Mouse (Mus musculus) embryo, embryonic 11.5 days (tissue): ENCODE measurements around the gene Psmd1.
"Not testable (repeated sequence)": the region's sequence is repeated elsewhere in the genome, so short reads cannot be mapped to it uniquely, and the experiment has no call there.

Experiments used
- DNase-seq: peaks from one replicate; pipeline ENCODE4 v3.0.0-alpha.2; 2012; ENCODE audit warnings: low read depth, low spot score

Psmd1 gene

DNA sequence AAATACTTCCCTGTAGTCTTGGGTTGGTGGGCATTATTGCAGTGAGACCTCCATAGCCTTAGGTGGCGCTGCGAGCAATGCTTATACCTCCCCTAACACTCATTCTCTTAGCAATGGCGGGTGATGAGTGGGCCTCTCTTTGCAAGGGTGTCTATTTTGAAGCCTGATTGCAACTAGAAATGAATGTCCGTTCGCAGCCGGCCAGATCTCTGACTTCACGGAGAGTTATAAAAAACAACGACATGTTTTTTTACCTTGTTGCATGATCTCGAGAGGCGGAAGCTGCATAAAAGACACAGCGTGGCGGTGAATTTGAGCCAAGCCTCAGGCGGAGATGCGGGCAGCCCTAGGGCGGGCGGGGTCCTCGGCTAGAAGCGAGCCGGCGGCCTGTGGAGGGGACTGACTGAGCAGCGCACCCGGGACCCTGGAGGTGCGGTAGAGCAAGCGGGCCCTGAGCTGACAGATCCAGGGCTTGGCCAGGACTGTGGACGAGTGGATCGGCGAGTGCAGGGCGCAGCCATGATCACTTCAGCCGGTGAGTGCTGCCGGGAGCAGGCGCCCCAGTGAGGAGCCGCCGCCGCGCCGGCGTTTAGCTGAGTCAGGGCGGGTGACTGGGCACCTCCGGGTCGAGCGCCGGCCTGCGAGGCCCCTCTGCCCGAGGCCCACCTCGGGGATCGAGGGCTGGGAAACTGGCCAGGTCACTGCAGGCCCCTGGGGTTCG is at the start of gene Psmd1:
Gene Psmd1, plus strand, starts transcription at position 117 of the 721 bp plus-strand sequence.
- DNase-seq = peak; percentile 86

- DNase-seq = not testable (repeated sequence)
These were observed 48.4 kb upstream of the Psmd1 start for GRCm38 (mm10) chr1:86015758-86016157.

- no peak for DNase-seq
These were observed 47.7 kb upstream of the Psmd1 start, which contains the start of gene Spata3 for GRCm38 (mm10) chr1:86016516-86016915. Spata3 (plus strand) TSS chr1:86016816.

GRCm38 (mm10) chr1:86018235-86019055 is 45.7 kb upstream of the Psmd1 start:
- peak; percentile 51 for DNase-seq

DNA sequence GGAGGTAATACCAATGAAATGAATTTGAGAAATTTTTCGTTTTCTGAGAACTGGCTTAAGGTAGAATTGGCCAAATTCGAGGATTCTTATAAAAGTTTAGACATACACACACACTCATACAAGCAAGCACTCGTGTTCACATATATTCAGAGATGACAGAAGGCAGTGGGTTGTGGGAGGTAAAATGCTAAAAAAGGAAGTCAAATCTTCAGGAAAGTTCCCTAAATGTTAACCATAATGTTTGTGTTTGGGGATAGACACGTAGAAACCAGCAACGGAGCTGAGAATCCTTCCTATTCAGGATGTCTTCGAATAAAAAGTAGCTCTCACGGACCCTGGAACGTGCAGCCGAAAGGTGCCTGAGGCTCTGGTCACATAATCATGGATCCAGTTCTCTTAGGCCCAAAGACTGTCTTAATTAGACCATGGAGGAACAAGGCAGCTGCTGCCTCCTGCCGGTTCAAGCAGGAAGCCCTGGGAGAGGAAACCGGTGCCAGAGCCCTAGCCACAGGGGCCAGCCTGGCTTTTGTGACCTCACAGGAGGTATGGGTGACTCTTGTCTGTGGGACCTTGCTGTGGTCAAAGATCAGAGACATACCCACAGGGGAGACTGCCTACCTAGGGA is 42.7 kb upstream of the Psmd1 start:
- DNase-seq = no peak

DNA sequence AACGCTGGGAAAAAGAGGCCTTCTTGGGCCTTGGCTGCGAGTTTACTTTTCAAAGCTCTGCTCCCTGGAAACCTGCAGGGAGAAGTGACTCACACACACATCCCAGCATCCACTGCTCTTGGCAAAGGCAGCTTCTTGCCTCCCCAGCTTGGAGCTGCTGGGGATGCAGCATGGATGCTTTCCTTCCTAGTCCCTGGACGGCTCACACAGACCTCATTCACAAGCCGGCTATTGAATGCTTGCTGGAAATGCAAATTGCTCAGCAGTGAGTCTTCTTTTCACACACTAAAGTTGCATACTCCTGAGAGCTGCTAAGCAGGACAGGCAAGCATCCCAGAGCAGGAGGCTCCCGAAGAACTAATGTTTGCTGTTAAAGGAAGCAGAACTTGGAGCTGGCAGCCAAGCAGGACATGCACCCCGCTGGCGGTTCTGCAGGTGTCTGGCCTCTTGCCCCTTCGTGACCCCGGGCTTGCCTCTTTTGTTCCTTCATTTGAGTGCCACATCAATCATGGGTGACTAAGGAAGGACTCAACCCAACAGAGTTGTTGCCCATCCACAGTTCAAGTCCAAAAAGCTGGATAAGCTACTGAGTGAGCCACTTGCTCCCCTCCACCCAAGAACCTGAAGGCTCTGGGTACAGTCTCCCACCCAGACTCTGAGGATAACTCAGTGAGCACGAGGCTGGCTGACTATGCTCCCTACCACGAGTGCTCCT is 31.8 kb upstream of the Psmd1 start:
- no peak for DNase-seq

DNA sequence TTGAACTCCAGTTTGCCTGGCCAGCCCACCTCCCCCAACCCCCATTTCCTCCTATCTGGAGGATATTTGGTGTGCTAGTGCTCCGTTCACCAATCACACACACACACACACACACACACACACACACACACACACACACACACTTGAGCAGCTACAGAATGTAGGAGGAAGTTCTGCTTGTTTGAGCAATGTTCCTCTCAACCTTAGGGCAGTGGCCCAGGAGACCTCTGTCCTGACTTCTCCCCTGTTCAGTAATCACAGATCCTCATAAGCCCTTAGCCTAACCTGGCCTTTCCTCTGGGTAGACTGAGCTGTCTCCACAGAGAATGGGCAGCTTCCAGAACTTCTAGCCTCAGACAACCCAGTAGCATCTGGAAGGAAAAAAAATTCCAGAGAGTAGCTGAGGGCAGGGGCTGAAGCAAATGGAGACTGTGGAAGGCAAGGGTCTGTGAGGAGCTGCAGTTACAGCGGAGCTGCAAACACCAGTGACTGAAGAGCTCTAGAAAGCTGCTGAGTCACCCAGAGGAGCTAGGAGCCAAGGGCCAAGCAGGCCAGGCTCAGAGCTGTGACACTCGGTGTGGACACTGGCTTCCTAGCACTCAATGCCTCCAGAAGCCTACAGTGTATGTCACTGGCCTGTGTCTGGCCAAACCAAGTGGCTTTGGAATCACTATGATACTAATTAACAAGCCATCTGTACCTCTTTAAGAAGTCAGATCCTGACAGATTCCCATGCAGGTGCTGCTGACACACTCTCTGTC is 25.8 kb upstream of the Psmd1 start:
- DNase-seq = no peak

DNA sequence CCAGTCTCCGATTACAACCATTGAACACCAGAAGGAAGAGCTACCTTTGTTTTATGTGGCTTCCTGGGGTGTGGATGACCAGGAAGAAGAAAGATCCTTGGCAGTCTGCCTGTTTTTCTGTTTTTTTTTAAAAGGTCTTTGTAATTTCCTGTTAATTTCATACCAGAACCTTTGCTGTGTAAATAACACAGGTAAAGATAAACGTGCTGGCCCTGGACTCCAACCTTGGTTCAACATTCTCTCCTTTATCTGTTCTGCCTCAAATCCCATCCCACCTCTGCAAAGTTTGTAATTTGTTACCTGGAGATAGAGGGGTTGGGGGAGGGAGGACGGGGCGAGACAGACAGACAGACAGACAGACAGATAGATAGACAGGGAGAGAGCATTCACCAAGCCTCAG is 24.1 kb upstream of the Psmd1 start:
- DNase-seq = no peak

- DNase-seq = no peak
These were observed 23.4 kb upstream of the Psmd1 start for GRCm38 (mm10) chr1:86040817-86041216.

GRCm38 (mm10) chr1:86045056-86045455 is 19.1 kb upstream of the Psmd1 start:
- DNase-seq = no peak

DNA sequence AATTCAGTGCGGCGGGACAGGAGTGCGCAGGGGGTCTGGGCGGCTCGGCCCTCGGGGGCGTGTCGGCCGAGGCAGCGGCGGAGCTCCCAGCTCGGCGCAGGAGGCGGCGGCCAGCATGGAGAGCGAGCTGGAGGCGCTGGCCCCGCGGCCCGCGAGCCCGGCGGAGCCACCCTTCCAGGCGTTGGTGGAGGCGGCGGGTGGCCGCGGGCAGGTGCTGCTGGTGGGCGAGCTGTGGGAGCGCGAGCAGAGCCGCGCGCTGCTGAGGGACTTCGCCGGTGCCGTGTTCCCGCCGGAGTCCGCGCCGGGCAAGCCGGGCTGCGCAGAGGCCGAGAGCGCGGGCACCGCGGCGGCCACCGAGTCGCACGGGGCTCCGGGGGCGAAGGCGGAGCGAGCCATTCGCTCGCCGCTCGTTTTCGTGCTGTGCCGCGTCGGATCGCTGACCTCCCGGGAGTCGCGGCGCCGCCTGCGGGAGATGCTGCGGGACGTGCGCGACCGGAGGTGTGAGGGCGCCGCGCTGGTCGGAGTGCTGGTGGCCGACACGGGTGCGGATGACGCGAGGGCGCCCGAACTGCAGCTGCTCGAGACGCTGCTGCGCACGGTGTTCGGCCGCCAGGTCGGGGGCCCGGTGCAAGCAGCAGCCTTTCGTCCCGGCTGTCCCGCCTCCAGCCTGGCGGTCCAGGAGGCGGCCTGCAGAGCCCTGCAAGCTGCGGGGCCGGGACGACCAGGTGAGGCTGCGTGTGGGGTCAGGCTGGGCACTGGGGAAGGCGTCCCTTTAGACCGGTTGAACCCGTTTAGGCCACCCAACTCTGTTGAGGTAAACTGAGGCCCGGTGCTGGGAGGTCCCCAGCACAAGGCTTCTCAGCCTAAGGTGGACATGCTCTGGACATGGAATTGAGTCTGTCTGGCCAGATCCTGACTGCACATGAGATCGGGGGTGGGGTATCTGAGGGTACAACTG is 18.1 kb upstream of the Psmd1 start, which contains the start of gene 2810459M11Rik:
Gene 2810459M11Rik, plus strand, starts transcription at position 16 of the 958 bp plus-strand sequence.
- DNase-seq = no peak

DNA sequence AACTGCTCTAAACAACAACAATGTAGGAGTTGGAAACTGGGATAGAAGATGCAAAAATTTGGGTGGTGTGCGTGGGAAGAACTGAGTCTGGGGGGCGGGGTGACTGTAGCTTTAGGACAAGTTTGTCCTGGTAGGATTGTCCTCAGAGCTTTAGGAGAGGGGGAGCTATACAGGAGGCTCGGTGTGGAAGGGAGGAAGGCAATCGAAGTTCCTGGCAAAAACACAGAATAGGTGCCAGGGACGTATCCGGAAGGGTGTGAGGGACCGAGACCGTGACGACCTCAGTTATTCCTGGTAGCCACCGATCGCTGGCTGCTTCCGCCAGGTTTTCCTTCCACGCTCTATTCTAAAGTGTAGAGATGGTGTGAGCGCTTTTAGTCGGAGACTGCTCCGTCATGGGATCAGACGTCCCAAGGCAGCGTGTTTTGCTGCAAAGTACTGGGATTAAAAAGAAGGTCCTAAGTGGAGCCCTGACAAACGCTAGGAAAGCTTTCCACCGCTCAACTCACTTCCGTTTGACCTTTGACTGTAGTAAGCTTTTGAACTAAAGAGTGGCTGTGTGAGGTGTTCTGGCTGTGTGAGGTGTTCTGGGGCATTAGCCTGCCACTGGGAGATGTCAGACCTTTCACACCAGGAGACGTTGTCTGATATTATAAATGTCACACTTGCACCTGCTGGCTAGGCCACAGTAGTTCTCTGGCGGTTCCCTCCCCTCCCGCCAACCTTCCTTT is 17.2 kb upstream of the Psmd1 start:
- no peak for DNase-seq

GRCm38 (mm10) chr1:86048231-86048630 is 16.0 kb upstream of the Psmd1 start:
- no peak for DNase-seq

- no peak for DNase-seq
These were observed 15.4 kb upstream of the Psmd1 start for GRCm38 (mm10) chr1:86048744-86049143.

DNA sequence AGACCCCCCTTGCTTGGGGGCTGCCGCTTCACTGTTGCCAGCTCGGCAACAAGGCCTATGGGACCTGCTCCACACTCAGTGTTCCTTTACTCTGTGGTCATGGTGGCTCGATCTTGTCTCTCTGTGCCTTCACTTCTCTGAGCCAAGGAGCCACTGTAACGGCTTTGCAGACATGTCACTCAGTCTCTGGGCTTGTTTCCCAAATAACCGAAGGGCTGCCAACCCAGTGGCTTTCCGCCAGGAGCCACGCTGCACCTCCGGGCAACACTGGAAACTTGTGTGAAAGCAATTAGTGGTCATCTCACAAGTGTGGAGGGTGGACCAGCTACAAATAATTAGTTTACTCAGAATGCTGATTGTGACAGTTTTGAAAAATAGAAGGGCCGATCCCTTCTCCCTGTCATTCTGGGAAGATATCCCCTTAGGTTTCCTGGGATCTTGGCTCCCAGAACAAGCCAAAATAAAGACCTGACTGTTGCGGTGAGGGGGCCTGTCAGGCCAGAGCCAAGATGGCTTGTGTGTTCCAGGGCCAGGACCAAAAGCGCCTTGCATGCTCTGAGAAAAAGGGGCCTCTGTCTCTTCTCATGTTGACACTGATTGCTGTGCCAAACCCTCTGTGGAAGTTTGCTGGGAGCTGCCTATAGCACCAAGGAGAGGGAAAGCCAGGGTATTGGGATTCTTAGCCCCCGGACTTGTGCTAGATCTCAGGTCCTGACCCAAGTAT is 10.8 kb upstream of the Psmd1 start:
- DNase-seq = no peak

DNA sequence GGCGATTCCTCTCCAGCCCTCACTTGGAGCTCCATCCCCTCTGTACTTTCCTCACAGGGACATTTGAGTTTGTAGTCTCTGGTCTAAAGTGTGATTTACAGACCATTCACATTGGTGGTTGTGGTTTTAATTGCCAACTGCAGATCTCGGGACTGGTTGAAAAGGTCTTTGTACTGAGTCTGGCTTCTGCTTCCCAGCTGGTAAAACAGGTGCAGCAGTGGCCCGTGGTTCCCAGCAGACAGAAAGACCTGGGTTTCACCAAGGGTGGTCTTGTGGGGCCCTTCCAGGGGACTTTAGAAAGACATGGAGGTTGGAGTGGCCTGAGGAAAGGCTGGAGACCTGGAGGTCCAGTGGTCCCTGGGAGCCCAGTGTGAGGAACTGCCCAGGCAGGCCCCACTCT is 9.2 kb upstream of the Psmd1 start:
- DNase-seq = no peak

- DNase-seq = no peak
These were observed 7.9 kb upstream of the Psmd1 start for GRCm38 (mm10) chr1:86056284-86056683.
